Mouse (Mus musculus) urinary bladder, adult 2 months (tissue): Measurements from ENCODE around the gene Klhl10. TPM values are rescaled to one million over a fixed set of nuclear protein-coding genes. Genes with fewer than 3 reads are reported as not detected.

Experiments
- DNase-seq: peaks from one replicate; pipeline ENCODE4 v3.0.0; 2022; ENCODE audit warnings: low spot score
- polyA plus RNA-seq: library from polyadenylated mRNA; depleted of rRNA; stranded (reverse); fragments of >200 nt; gene quantifications from 2 replicates; pipeline ENCODE4 v1.2.3, GENCODE M21; 2012

Klhl10 gene
- polyA plus RNA-seq, 1 experiment: 1.3 TPM

GRCm38 (mm10) chr11:100462699-100463098 is 21.0 kb downstream of the Klhl10 start:
- DNase-seq: no peak

- DNase-seq: no peak
Measured at GRCm38 (mm10) chr11:100465229-100465792, 23.6 kb downstream of the Klhl10 start.

- no peak for DNase-seq
Measured at GRCm38 (mm10) chr11:100465833-100466232, 24.1 kb downstream of the Klhl10 start.

GRCm38 (mm10) chr11:100471352-100472196 is 29.9 kb downstream of the Klhl10 start:
- no peak for DNase-seq

- DNase-seq: peak; percentile 87
Measured at GRCm38 (mm10) chr11:100472197-100472934, 30.6 kb downstream of the Klhl10 start, which contains the start of gene Klhl11. TSS of gene Klhl11 (minus strand) at chr11:100472741.

- no peak for DNase-seq
Measured at GRCm38 (mm10) chr11:100472935-100473295, 31.2 kb downstream of the Klhl10 start.

- DNase-seq: no peak
Measured at GRCm38 (mm10) chr11:100476281-100476680, 34.6 kb downstream of the Klhl10 start.

GRCm38 (mm10) chr11:100479152-100479551 is 37.4 kb downstream of the Klhl10 start:
- DNase-seq: no peak

- DNase-seq: no peak
Measured at GRCm38 (mm10) chr11:100484461-100484860, 42.7 kb downstream of the Klhl10 start.

- no peak for DNase-seq
Measured at GRCm38 (mm10) chr11:100485801-100486538, 44.3 kb downstream of the Klhl10 start.

- no peak for DNase-seq
Measured at GRCm38 (mm10) chr11:100490951-100491350, 49.2 kb downstream of the Klhl10 start.

- DNase-seq: no peak
Measured at GRCm38 (mm10) chr11:100493771-100494170, 52.1 kb downstream of the Klhl10 start.

GRCm38 (mm10) chr11:100500241-100500640 is 58.5 kb downstream of the Klhl10 start:
- DNase-seq: no peak

GRCm38 (mm10) chr11:100500651-100501050 is 58.9 kb downstream of the Klhl10 start:
- DNase-seq: no peak

GRCm38 (mm10) chr11:100501321-100501720 is 59.6 kb downstream of the Klhl10 start:
- no peak for DNase-seq

GRCm38 (mm10) chr11:100504990-100505660 is 63.4 kb downstream of the Klhl10 start:
- no peak for DNase-seq

GRCm38 (mm10) chr11:100505997-100506396 is 64.3 kb downstream of the Klhl10 start:
- no peak for DNase-seq
